Mouse (Mus musculus): ENCODE results near the gene Vgll3.
A peak's percentile ranks its signal among the peaks of the same experiment; 100 is the strongest.

Vgll3 gene

DNA sequence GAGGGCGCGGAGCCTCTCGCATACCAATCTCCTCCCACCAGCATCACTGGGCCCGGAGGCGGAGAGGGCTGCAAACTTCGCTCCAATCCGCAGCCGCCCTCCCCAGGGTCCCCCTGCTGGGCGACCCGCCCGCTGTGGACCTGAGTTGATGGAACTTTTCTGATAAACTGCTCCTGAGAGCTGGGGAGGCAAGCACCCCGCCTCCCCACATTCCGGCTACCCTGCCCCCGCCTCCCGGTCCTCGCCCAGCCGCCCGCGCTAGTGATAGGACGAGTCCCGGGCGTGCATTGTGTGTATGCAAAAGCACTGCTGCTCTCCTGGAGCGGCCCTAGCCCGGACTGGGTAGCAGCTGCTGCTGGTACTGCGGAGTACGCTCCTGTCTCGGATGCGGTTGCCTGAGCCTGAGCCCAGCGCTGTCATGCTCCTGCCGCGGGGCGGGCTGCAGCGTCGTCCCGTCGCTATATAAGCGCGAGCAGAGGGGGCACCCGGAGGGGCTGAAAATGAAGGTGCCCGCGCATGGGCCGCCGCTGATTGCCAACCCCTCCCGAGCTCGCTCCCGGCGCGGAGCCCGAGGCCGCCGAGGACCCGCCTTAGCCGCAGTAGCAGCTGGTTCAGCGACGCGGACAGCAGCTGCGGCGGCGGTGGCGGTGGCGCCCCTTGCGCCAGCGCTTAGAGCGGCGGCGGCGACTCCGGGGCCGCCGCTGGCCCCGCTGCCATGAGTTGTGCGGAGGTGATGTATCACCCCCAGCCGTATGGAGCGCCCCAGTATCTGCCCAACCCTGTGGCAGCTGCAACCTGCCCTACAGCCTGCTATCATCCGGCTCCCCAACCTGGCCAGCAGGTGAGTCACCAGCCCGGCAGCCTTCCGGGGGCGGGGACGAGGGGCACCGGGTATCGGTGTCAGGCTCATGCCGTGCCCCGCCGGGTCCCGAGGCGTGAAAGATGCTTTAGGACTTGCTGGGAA is at the start of gene Vgll3:
Gene Vgll3 (plus strand): TSS at position 340 of the 964 bp plus-strand sequence.
- peak; percentile 93 for DNase-seq (ENCODE audit: low read depth)

DNA sequence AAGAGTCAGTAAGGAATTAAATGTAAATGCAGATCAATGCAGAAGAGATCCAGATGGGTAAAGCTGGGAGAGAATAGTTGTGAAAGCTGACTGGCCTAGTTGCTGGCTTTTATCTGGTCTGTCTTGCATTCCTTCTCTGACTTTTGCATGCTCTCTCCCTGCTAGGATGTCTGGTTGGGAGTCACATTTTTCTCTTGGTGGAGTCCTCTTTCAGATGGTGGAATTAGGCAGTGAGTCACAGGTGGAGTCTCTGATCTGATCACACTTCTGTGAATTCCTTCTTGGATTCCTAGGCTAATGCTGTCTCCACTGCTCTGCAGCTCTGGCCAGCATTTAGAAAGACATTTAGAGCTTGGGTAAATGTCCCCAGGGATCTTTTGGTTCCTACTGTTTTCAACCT is 49.1 kb upstream of the Vgll3 start:
- no peak for DNase-seq (ENCODE audit: low read depth)

DNA sequence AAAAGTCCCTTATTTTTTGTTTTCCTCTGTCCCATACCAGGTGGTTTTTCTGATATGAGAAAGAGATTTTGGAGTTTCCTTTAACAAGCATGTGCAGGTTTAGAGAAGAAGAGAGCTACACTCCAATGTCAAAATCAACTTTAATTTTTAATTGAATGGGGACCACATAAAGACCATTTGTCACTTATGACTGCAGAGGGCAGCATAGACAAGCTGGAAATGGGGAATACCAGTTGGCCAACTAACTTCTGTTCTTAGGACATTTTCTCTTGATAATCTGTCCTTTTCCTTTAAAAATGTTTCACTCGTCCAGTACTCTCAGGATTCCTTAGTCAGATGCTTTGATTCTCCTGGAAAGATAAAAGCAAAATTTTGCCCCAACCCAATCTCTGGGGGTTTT is 29.1 kb upstream of the Vgll3 start:
- peak; percentile 75 for DNase-seq (ENCODE audit: low read depth)

DNA sequence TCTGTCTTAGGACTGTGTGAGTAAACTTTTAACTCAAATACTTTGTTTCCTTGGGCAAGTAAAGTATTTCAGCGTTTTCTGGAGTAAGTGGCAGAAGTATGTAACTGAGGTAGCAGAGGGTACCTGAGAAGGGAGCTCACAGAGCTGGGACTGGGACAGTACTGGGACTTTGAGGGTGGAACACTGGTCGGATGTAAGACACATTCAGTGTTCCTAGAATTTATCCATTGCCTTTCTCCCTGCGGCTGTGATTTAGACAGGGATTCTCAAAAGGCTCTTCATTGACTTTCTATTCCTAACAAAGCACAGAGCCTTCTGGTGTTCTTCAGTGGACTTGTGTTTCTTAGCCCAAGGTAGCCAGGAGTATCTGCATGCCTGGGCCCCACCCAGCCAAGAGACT is 1.0 kb downstream of the Vgll3 start:
- peak; percentile 29 for DNase-seq (ENCODE audit: low read depth)

DNA sequence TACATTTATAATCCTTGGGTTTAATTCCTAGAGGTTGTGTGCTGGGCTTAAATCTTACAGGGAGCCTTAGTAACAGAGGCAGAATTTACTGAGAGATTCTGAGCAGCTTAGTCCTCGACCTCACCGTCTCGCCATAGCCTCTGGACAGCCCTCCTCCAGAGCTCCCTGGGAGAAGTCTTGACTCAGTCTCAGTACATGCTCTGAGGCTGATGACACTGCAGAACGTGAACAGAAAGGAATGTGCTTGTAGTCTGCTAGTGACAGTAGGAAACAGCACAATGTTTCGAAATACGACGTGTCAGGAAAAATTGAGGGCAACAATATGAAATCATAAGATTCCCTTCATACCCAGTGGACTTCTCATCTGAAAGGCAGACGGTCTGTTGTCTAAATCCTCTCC is 3.7 kb downstream of the Vgll3 start:
- peak; percentile 72 for DNase-seq (ENCODE audit: low read depth)

DNA sequence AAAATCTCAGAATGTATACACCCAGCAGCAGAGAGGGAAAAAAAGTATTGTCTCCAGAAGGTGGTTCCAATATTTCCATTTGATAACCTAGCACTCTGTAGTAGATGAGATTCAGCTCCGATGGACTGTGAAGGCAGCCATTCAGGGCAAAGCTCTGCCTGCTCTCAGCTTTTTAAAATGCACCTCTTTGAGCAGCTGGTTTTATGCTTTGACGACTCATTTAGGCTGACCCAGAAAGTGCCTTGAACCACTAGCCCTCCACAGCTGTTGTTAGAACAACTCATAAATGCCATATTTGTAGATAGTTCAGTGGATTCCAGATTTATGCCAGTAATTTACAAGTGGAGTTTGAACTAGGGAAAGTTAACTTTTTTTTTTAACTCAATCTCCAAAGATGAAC is 5.7 kb downstream of the Vgll3 start:
- peak; percentile 19 for DNase-seq (ENCODE audit: low read depth)

DNA sequence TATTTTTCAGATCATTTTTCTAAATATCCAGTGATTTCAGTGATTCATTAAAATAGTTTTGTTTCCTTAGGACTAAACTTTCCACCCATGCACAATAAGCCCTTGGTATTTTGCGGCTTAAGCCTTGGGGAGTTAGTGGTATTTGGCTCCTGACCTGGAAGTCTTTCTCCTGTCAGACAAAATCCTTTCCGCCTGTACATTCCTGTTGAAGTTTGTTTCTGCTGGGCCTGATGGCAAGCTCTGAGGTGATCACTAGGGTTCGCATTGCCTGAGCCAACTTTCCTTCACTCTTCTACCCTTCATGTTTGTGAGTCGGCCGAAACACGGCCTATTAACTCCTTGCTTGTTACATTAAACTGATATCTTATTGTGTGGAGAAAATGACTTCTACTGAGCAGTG is 8.7 kb downstream of the Vgll3 start:
- DNase-seq (ENCODE audit: low read depth), result peak; percentile 53

DNA sequence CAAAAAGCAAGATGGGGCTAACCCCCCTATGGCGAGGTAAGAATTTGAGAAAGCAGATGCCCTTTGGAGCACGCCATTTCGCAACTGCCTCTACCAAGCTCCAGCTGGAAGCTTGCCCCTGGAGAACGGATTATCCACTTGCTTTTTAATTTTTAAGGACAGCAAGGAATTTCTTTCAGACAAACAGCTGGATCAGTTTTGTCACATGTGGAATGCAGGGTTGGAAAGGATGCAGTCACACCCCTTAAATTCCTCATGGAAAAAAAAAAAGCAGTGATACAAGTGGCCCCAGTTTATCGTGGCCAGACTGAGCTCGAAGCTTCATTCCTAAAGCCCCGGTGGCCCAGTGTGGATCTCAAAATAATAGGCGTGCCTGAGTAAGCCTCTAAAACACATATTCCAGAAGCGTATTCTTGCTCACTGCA is 13.1 kb downstream of the Vgll3 start:
- DNase-seq (ENCODE audit: low read depth), result peak; percentile 70

DNA sequence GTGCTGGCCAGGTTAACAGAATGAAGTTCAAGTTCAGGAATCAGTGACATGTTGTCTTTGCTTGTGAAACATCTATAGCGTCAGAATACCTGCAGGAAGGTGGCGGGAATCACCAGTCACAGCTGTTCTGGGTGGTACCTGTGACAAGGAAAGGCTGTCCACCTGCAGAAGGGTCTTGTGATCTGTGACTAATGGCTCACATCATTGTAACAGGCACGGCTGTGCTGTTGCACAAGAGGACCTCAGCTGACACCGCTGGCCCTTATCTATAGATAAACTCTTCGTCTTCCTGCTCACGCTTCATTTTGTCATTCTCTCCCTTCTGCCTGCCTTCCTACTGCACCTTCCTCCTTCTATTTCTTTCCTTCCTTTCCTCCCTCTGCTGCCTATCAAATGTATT is 14.0 kb downstream of the Vgll3 start:
- DNase-seq (ENCODE audit: low read depth), result no peak

DNA sequence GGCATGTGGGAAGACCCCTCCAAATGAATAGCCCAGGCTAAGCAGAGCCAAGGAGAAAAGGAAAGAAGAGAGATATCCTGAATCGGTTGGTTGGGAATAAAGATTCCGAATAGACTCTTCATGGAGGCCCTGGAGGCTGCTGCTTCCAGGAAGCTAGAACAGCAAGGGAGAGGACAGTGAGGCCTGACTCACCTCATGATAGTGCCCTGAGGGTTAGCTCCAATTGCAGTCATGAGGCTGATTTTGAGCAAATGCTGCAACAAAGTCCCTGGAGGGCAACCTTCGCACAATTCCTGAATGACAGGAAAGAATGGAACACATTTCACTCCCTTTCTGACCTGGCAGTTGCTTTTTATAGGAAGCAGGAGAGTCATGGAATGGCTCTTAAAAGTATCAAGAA is 19.7 kb downstream of the Vgll3 start:
- peak; percentile 66 for DNase-seq (ENCODE audit: low read depth)

DNA sequence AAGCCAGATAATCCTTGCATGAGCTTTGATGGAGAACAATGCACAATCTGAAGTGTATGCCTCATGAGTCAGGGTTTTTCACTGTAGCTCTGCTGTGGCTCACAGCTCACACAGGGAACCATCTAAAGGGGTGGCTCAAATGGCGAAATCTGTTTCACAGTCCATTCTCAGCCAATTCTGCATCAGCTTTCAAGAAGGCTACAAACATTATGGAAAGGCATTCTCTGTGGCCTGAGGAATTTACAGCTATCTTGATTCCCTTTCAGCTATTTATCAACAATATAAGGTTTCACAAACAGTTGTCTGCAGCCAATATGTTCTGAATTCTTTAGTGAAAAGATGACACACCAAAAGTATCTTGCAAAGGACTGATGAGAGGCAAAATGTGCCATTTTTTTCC is 35.1 kb downstream of the Vgll3 start:
- DNase-seq (ENCODE audit: low read depth), result peak; percentile 75

DNA sequence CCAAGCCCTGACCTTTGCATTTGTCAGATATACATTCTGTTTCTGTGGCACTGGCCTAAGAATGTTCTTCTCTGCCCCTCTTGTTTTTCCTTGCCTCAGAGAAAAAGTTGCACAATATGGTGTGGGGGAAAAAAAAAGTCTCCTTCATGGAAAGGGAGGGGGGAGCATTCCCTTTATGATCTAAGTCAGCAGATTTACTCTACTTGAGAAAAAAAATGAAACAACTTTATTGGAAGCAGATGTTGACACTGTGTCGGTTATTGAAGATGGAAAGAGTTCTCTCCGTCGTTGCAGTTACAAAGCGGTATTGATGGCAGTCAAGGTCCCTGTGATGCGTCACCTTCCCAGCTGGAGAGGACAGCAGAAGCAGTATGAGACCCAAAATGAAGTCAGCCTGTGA is 49.4 kb downstream of the Vgll3 start:
- DNase-seq (ENCODE audit: low read depth), result peak; percentile 65

DNA sequence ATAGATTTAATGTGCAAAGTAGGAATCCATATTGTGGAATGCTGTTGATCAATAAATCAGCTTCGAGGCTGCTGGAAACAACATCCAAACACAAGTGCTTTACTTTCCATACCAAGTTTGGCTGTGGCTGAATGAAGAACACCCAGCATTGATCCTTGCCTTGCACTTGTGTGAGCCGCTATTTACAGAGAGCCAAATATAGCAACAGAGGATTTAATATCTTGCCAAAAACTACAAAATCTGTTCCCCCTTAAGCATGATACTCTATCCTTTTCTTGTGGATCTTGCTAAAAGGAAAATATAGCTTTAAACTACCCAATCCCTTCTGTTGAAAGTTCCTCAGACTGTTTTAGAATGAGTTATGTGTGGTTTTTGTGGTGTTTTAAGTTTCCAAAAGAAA is 52.9 kb downstream of the Vgll3 start:
- peak; percentile 67 for DNase-seq (ENCODE audit: low read depth)

DNA sequence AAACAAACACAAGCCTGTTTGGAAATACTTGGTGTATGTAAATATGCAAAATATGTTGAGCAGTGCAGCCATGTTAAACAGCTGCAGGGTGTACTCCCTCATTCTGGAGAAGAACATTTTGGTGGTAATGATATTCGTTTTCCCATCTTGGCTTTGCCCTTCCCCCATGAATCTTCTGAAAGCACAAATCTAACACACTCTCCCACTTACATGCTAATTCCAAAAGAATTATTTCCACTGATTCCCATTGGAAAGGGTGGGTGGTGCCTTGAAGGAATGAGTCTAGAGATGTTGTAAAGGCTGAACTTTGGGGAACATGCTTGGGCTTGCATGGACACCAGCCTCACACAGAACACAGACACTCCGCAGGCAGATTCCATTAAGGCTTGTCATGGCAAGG is 53.9 kb downstream of the Vgll3 start:
- peak; percentile 5 for DNase-seq (ENCODE audit: low read depth)

DNA sequence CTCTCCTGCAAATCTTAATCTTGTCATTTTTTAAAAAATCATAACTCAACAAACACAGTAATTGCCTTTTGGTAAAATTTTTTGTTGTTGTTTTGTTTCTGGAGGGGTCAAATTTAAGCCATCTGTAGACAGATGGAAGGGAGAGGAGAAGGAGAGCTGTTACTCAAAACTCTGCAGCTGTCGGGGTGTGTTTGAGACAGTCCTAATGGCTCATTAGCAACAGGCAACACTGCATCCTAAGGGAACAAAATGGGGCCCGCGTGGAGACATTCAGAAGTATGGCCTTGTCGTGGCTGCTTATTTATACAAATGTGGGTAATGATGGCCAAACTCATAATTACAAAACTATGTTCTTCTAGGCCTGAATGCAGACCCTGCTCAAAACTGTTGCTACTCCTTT is 73.9 kb downstream of the Vgll3 start:
- DNase-seq (ENCODE audit: low read depth), result no peak
